Mouse (Mus musculus): ENCODE results near the gene Ccr5. TPM values are rescaled to one million over a fixed set of nuclear protein-coding genes. Genes with fewer than 3 reads are reported as not detected.

Gene Ccr5
- polyA plus RNA-seq (2015; fragmentation: Nextera tagmentation; extraction: Ambion mirVana) = 1.4 and 12.4 TPM in 2 replicates

DNA sequence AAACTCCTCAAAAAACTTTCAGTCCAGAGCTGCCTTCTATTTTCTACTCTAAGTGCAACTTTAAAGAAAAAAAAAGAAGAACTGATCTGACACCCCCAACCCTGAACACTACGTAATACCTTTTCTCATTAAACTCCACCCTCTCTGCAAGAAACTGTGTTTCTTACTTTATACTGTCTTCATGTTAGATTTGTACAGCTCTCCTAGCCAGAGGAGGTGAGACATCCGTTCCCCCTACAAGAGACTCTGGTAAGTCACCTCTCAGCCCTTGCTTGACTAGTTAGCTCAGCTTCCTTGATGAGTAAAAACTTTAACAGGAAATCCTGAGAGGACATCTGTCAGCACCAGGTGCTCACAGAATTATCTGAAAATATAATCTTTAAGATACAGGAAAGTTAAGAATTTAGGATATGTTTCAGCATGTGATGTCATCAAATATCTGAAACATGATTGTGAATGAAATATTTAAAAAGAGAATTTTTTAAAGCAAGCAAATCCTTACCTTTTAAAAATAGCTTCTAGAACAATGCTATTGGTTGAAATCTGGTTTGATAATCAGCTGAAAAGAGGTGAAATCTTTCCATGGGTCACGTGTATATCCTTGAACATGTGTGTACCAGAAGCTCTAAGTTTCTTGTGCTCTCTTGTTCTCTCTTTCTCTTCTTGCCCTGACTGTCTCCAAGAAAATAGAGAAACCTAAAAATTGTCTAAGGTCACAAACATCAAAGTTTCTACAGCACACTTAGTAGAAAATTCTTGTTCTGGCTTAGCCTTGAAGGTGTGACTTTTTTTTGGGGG lies at the start of gene Ccr5:
Gene Ccr5, plus strand, starts transcription at position 157 of the 798 bp plus-strand sequence.

DNA sequence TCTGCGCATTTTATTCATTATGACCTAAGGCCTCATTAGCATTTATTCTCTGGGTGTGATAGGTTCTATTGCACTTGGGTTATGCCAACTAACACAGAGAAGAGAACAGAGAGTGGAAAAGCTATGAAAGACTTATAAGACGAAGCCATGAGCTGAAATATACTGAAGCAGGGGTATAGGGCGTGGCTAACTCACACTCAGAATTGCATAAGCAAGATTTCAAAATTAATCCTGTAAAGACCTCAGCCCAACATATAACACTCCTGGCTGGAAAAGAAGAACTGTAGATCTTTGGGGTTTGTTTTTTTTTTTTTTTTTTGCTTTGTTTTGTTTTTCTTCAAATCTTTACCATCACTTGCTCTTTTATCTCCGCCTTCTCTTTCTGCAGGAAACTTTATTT lies 19.6 kb upstream of the Ccr5 start, which contains the start of gene Ccr2:
Gene Ccr2, plus strand, starts transcription at position 228 of the 400 bp plus-strand sequence.

Other genes with a start within 250 kb of the Ccr5 start
- 4.2 and 23.2 TPM in 2 replicates for gene Ccr1, start 152.9 kb upstream of the Ccr5 start, polyA plus RNA-seq (2015; fragmentation: Nextera tagmentation; extraction: Ambion mirVana)
- not detected in 2 replicates for gene Ccr1l1, start 143.1 kb upstream of the Ccr5 start, polyA plus RNA-seq (2015; fragmentation: Nextera tagmentation; extraction: Ambion mirVana)
- gene Ccr3, start 99.6 kb upstream of the Ccr5 start, polyA plus RNA-seq (2015; fragmentation: Nextera tagmentation; extraction: Ambion mirVana) = 0.14 and 0.16 TPM in 2 replicates
- 1.0 and 1.4 TPM in 2 replicates for gene Ccr2, start 19.6 kb upstream of the Ccr5 start, polyA plus RNA-seq (2015; fragmentation: Nextera tagmentation; extraction: Ambion mirVana)
- gene 2010315B03Rik, start 191.2 kb downstream of the Ccr5 start, polyA plus RNA-seq (2015; fragmentation: Nextera tagmentation; extraction: Ambion mirVana) = 9.0 and 10.3 TPM in 2 replicates